In the genomic region with DNA sequence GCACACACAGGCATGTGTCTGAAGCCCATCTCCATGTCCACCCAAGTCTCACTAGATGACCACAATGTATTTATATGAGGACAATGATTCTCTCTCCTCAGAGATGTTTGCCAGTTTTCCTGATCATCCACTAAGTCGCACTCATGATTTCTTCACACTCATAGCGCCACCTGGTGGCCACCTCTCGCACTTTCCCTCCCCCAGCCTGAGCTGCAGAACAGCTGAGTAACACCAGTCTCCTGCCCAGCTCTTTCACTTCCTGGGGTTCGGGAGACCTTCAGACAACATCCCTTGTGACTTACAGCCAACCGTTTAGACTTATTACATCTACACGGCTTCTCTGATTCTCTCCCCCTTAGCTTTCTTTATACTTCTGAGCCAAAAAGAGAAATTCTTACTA, we compare ENCODE assay signal across 9 mouse cellular contexts. TPM values are rescaled to one million over a fixed set of nuclear protein-coding genes. Genes with fewer than 3 reads are reported as not detected.
DNase-seq lines count a peak whose midpoint lies in the region; ATAC-seq and TF ChIP-seq lines count a peak whose summit lies in the region.
"Had no signal": no experiment of that assay in that cellular context is flagged by ENCODE, and none has a peak within 500 bp of the region (broad histone marks: within the 10 kb centered on the region; RNA-seq: fewer than 3 reads in every experiment).

No protein-coding gene starts in this region.

- H3K4me1 ChIP-seq in G1E (ENCODE audit: insufficient read depth, low read depth, low read length) = no peaks in the 10 kb centered on the region; the same call in 1 of the 2 replicates
- H3K4me1 ChIP-seq in forebrain, embryonic 13.5 days = peaks cover 15% of the 10 kb centered on the region; the same call in 1 of the 2 replicates
- no peaks in the 10 kb centered on the region for H3K4me1 ChIP-seq in hindbrain, embryonic 11.5 days (replicated peaks; ENCODE audit: control insufficient read depth, insufficient read depth, low read length)
- H3K4me1 ChIP-seq: lung, embryonic 15.5 days had no signal

- H3K27me3 ChIP-seq in G1E (ENCODE audit: insufficient read depth, low read length) = peaks cover 14% of the 10 kb centered on the region
- H3K27me3 ChIP-seq in forebrain, embryonic 13.5 days = peaks cover 14% of the 10 kb centered on the region
- no peaks in the 10 kb centered on the region for H3K27me3 ChIP-seq in hindbrain, embryonic 11.5 days (ENCODE audit: control insufficient read depth, insufficient read depth, low read length)
- H3K27me3 ChIP-seq: lung, embryonic 15.5 days had no signal

- WGBS in forebrain, embryonic 13.5 days = 13% methylated on average over 6 of the region's 6 CpGs
- WGBS in hindbrain, embryonic 11.5 days = 17% methylated on average over 6 of the region's 6 CpGs

- no peak overlapping the region for H3K27ac ChIP-seq in forebrain, embryonic 13.5 days
- H3K27ac ChIP-seq in hindbrain, embryonic 11.5 days (ENCODE audit: low read depth, low read length) = no peak overlapping the region
- H3K27ac ChIP-seq: lung, embryonic 15.5 days had no signal

- H3K4me3 ChIP-seq in G1E (ENCODE audit: low read depth, low read length) = no peak overlapping the region
- H3K4me3 ChIP-seq in forebrain, embryonic 13.5 days = no peak overlapping the region
- H3K4me3 ChIP-seq in hindbrain, embryonic 11.5 days (ENCODE audit: low read depth, low read length) = no peak overlapping the region
- H3K4me3 ChIP-seq: lung, embryonic 15.5 days had no signal

- peak; percentile 51; the same call in 1 of the 2 replicates for ATAC-seq in G1E (ENCODE audit: extremely low read depth, insufficient number of reproducible peaks, low FRiP score, poor library complexity, severe bottlenecking)
- peak; percentile 57 for ATAC-seq in forebrain, embryonic 13.5 days
- ATAC-seq in hindbrain, embryonic 11.5 days (ENCODE audit: low FRiP score) = 0 out of 2 replicates have a peak, but pooled peaks have one; percentile 39

- no peak overlapping the region for H3K9ac ChIP-seq in forebrain, embryonic 13.5 days
- H3K9ac ChIP-seq in hindbrain, embryonic 11.5 days (ENCODE audit: low read depth, low read length) = no peak overlapping the region
- H3K9ac ChIP-seq: lung, embryonic 15.5 days had no signal

- no peaks in the 10 kb centered on the region for H3K36me3 ChIP-seq in G1E (replicated peaks)
- no peaks in the 10 kb centered on the region for H3K36me3 ChIP-seq in forebrain, embryonic 13.5 days (ENCODE audit: poor library complexity, severe bottlenecking)
- H3K36me3 ChIP-seq in hindbrain, embryonic 11.5 days (ENCODE audit: control insufficient read depth, insufficient read depth, low read length) = no peaks in the 10 kb centered on the region
- H3K36me3 ChIP-seq: lung, embryonic 15.5 days had no signal

- no peak overlapping the region for H3K4me2 ChIP-seq in forebrain, embryonic 13.5 days
- H3K4me2 ChIP-seq in hindbrain, embryonic 11.5 days (replicated peaks; ENCODE audit: low read depth, low read length) = no peak overlapping the region
- H3K4me2 ChIP-seq: lung, embryonic 15.5 days had no signal

- DNase-seq in G1E (ENCODE audit: low spot score) = peak; percentile 52
- peak; percentile 70 for DNase-seq in c-Kit-positive CD71-negative TER-119-negative erythroid progenitor cells, embryonic 14.5 days (ENCODE audit: low read depth)
- peak; percentile 96 for DNase-seq in hindbrain, embryonic 11.5 days (ENCODE audit: low spot score)
- peak; percentile 92 for DNase-seq in layer of hippocampus, postnatal 10 days (ENCODE audit: low spot score in 2 of 2)
- peak; percentile 75 for DNase-seq in lung, postnatal 25 days (ENCODE audit: low spot score)
- peak; percentile 91 to 93 for DNase-seq in right cerebral cortex, adult 2 months (ENCODE audit: low spot score in 2 of 2)
- DNase-seq in urinary bladder, adult 2 months (ENCODE audit: low spot score) = peak; percentile 68

- peak; percentile 74 for TF ChIP-seq CTCF in G1E (IDR thresholded peaks at IDR 0.05; ENCODE audit: low read depth, low read length)

- no peaks in the 10 kb centered on the region for H3K9me3 ChIP-seq in G1E (replicated peaks)
- H3K9me3 ChIP-seq in forebrain, embryonic 13.5 days (replicated peaks) = no peaks in the 10 kb centered on the region
- no peaks in the 10 kb centered on the region for H3K9me3 ChIP-seq in hindbrain, embryonic 11.5 days (ENCODE audit: control insufficient read depth, low read length)
- H3K9me3 ChIP-seq: lung, embryonic 15.5 days had no signal

RNA-seq across cellular contexts. Expression of a gene that starts 37.3 kb away (rescaled TPM):
- 44.9 and 45.6 TPM in 2 replicates for total RNA-seq in G1E (2014; fragmentation: Nextera tagmentation)
- 22.7 and 24.4 TPM in 2 replicates for total RNA-seq in G1E (2017)
- 9.8 and 12.6 TPM in 2 replicates for polyA plus RNA-seq in G1E (2012)
- 19.9 and 21.7 TPM in 2 replicates for polyA plus RNA-seq in forebrain, embryonic 13.5 days (2015; fragmentation: Nextera tagmentation; extraction: Ambion mirVana)
- 22.1 and 23.4 TPM in 2 replicates for polyA plus RNA-seq in hindbrain, embryonic 11.5 days (2014; fragmentation: Nextera tagmentation; extraction: Ambion mirVana)
- total RNA-seq in layer of hippocampus, postnatal 10 days (2021) = 10 to 100 TPM; 19.3 to 19.5 TPM
- 6.3 and 8.2 TPM in 2 replicates for polyA plus RNA-seq in urinary bladder, adult 2 months (2012; rRNA removed)
